Mouse (Mus musculus) G1E-ER4 (cell line): Measurements from ENCODE around the gene Rnd1. TPM values are rescaled to one million over a fixed set of nuclear protein-coding genes. Genes with fewer than 3 reads are reported as not detected.

Source experiments
- GATA1 ChIP-seq: IDR thresholded peaks from one replicate; pipeline ENCODE4 v1.8.0; 2012; ENCODE audit warnings: low read length, inconsistent platforms
- polyA plus RNA-seq: library from polyadenylated mRNA; stranded (reverse); fragments of >175 nt; gene quantifications from 2 replicates; pipeline ENCODE4 v1.2.3, GENCODE M21; 2012

Gene Rnd1
- polyA plus RNA-seq, 1 experiment: 0.09 TPM

DNA sequence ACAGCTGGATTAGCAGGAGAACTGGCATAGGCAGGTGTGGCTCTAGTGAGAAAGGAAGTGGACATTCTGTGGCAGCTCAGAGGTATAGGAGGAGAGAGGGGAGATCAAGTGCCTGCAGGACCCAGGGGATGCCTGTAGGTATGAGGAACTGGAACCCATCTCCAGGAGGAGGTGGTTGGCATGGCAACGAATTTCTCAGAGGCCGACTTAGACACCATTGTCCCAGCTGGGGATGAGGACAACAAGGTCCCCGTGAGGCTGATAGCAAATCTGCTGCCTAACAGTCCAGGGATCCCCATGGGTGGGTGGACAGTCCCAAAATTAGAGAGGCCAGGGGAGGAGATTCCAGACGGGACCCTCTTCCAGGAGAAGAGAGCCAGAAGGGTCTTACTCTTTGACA, 44.3 kb downstream of the Rnd1 start:
- TF ChIP-seq GATA1: no peak

DNA sequence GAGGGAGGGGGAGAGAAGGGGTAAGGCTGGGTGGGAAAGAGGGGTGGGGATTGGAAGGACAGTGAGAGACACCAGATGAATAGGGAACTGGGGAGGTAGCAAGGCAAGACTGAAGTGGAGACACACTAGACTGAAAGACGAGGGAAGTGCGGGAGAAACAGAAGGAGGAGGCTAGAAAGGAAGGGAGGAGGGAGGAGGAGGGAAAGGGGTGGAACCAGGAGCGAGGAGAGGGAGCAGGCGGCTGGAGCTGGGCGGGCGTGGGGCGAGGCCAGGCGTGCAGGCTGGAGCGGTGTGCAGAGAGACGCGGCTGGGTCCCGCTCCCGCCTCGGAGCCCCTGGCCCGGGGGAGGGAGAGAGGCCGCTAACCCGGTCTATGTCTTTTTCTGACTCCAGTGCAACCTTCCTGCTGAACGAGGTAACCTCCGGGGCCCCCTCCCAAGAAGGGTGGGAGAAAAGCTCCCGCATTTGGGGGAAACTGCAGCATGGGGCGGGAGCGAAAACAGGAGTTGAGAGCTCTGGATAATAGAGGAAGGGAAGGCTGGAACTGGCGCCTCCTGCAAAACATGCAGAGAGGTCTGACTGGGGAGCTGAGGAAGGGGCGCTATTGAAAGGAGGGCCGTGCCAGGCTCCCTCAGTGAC, 45.0 kb downstream of the Rnd1 start:
- no peak for TF ChIP-seq GATA1

DNA sequence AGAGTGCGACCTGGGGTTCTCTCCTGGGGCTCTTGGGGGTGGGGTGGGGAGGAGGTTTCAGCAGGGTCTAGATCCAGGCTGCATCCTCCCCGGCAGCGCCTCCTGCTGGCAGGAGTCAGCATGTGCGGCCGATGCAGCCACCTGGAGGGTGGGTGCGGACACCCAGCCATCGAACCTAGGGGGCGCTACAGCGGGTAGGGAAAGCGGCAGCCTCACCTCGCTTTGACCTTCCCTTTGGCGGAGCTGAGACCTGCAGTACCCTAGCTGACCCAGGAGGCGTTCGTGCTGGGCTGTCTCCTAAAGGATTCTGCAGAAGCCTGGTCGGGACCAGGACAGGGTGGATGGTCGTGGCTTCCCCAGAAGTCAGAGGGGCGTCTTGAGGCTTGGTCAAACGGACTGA, 45.8 kb downstream of the Rnd1 start:
- no peak for TF ChIP-seq GATA1

DNA sequence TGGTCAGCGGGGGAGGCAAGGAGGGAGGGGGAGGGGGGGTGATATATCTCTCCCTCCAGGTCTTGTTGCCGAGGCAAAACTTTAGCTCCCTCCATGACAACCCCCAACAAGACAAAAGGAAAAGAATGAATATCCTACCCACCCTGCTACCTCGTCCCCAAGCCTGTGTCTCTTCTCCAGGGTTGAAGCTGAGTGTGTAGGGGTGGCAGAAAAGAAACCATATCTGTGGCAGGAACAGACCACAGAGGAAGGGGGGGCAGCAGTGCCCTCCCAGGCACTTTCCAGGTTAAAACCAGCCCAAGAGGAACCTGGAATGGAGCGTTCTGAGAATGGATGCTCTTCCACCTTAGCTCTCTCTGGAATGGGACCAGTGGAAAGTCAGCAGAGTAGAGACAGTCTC, 46.7 kb downstream of the Rnd1 start, which contains the start of gene Cacnb3:
Gene Cacnb3 (plus strand): TSS at position 301 of the 400 bp plus-strand sequence.
- TF ChIP-seq GATA1: no peak

DNA sequence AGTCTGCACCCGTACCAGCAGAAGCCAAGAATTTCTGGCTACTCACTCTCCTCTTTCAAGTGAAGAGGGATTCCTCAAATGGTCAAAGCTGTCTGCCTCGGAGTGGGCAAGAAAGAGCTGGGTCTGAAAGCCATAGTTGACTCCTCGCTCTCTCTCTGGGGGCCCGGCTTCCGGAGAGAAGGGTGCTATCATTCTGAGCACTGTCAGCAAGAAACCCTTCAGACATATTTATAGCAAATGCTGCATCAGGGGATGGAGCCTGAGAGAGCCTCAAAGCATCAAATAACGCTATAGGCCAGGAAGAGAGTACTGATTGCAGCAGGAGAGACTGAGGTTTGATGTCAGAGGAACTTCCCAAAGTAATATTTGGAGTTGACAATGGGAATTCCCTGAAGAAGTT, 47.8 kb downstream of the Rnd1 start:
- no peak for TF ChIP-seq GATA1

DNA sequence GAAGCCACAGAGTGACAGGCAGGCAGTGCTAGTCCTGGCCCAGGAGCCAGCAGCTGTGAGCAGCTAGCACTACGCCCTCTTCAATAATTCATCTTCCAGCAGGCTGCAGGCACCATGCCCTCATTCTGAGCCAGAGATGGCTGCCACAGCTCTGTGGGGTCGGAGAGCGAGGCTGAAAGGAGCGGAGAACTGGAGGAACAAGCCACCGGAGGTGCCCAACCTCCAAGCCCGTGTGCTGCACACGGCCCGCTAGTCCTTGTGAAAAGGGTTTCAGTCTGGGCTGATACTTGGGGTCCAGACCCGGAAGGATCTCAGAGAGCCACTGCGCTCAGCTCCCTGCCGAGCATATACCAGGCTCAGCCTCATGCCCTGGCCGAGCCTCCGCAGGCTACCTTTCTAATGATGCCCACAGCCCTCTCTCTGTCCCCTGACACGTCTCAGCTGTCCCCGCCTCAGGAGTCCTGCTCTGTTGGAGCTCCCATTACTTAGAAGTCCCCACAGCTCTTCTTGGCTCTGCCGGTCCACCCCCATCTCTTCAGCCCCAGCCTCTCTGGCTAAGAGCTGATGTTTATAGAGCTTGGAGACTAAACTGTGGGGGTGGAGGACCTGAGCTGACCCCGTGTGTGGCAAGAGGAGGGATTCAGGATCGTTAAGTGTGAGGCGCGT, 48.5 kb downstream of the Rnd1 start:
- no peak for TF ChIP-seq GATA1

DNA sequence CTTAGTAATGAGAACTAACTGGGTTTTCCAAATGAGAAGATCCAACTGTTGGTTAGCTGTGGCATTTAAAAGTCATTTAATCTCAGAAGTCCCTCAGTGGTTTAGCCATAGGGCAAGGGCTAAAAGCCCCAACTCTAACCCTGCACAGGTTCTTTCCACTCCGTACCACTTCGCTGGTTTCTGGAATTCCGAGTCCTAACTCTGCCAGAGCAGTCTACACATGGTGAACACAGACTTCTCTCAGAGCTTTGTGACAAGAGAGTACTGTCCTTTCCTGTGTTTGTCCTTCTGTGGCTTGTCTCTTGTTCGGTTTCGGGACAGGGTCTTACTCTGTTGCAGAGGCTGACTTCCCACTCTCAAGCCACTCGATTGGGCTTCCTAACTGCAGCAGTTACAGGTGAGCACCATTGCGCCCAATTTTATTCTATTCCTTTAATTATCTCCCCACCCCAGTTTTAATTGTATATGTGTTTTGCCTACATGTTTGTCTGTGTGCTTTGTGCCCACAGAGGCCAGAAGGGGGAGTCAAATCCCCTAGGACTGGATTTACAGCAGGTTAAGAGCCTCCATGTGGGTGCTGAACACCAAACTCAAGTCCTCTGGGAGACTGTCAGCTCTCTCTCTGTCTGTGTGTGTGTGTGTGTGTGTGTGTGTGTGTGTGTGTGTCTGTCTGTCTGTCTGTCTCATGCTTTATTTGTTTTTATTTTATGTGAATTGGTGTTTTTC, 50.6 kb downstream of the Rnd1 start:
- no peak for TF ChIP-seq GATA1

DNA sequence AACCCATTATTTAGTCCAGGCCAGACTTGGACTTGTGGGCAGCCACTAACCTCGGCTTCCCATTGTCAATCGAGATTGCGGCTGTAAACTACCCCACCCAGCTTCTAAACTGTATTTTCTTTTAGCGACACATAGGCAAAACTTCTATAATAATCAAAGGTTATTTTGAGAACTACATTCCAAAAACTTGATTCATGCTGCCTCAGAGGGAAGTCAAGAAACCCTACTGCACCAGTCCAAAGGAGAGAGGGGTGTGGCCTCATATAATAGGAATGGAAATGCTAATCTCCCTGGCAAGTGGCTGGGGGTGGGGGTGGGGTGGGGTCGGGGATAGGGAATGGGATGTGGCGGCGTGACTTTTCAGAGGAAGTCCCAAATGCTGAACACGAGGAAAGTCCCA, 51.2 kb downstream of the Rnd1 start:
- TF ChIP-seq GATA1: no peak

DNA sequence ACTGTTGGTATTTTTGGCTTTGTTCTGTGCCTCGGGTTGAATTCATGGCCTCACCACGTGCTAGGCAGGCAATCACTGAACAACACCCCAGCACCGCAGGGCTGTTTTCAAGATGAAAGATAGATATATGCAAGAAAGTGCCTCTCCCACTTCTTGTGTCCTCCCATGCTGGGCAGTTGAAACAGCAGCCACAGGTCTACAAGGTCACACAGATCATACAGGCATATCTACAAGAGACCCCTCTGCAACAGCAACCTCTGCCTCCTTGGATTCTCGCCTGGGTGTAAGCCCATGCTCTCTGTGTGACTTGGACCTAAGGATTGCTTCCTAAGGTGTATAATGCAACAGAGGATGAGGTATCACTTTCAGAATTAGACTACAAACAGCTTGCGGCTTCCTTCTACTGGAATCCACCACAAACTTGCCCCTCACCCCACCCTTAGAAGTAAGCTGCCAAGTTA, 53.9 kb downstream of the Rnd1 start:
- no peak for TF ChIP-seq GATA1

DNA sequence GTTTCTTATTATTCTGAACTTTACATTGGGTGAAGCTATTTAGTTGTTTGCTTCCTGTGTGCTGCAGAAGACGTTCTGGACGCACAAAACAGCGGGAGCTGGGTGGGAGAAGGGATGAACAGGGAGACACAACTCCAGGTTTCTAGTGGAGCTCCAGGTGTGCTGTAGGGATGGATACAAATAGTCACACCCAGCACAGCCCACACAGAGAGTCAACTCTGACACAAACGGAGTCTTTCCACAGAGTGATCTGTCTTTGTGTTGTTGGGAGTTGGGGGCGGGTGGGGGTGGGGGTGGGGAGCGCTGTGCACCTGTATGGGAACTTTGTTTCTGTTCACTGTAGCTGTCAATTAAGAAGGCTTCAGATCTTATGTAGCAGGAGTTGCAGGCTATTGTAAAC, 54.5 kb downstream of the Rnd1 start:
- TF ChIP-seq GATA1: no peak

DNA sequence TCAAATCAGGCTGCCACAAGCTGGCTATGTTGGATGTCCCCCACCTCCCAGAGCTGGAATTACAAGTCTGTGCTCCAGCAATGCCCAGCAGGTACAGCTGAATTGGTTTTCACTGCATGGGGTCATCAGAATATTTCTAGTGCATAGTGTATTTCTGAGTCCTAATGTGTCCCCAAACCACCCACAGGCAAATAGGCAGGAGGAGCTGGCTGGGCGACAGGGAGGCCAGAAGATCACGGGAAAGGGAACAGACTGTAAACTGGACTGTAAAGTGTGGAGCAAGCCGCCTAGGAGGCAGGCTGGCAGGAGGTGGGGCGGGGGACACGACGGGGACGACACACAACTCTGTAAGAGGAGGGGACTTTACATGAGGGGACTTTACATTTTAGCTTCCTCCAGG, 55.1 kb downstream of the Rnd1 start:
- TF ChIP-seq GATA1: no peak

DNA sequence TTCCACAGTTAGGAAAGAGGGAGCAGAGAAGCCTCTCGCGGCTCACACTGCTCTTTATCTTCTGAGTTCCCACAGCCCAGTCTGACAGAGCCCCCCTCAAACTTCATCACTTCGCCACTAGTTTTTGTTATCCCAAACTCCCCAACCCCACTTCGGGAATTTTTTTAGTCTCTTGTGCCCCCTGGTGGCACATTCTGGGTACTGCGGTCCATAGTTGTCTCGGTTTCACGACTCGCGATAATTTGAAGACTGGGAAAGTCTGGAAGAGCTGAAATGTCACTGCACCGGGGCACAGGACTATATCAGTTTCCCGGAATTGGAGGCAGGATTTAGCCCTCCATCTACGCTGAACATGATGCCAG, 60.1 kb downstream of the Rnd1 start:
- TF ChIP-seq GATA1: no peak

DNA sequence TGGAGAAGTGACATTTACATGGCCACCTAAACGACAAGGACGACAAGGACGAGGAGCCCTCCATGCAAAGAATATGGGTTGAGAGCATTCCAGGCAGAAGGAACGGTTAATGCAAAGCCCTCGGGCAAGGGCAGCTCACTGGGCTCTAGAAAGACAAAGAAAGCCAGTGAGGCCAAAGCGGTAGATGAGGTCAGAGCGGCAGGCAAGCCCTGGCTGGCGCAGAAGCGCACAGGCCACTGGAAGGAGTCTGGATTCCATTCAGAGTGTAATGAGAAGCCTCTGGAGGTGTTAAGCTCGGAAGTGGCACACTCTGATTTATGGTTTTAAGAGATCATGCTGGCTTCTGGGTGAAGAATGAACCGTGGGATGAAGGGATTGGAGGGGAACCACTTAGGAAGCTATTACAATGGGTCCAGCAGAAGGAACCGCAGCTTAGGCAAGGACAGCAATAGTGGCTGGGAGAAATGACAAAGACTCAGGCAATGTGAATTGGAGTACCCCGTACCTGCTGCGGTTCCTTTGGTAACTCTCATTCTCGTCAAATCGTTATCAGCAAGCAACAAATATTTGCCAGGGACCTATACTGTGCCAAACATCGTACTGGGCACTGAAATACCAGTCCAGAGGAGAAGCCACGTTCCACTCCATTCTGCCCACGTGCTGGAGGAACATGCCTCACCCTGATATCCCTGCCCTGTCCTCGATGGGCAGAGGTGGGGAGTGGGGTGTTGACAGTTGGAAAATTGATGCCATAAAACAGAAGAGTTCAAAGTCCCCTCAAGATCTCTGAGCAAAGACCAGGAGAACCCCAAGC, 60.7 kb downstream of the Rnd1 start:
- TF ChIP-seq GATA1: no peak

DNA sequence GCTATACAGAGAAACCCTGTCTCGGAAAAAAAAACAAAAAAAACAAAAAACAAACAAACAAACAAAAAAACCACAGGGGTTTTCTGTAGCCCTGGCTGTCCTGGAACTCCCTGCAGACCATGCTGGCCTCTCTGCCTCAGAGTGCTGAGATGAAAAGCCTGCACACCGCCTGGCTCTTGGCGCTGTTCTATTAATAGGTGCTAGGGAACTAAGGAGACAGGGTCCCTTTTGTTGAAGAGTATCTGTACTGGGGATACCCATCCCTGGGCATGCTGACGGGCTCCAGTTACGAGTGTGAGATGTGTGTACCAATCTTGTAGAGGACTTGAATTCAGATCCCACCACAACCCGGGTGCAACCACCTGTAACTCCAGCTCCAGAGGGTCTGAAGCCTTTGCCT, 61.5 kb downstream of the Rnd1 start:
- TF ChIP-seq GATA1: no peak

DNA sequence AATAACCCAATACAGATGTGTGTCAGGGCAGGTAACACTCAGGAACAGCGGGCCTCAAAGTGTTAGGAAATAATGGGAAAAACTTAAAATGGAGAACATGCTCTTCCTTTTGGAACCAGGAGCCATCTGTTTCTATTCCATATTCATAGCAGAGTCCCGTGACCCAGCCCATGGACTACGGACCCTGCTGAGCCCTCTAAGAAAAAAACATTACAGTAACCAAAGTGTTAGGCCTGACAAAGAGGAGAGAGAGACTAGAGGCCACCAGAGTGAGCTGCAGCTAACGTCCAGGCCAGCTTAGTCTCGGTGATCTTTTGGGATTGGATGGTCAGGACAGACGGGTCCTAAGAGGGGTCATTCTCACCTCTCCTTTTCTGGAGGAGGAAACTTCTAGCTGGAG, 62.3 kb downstream of the Rnd1 start:
- TF ChIP-seq GATA1: no peak

DNA sequence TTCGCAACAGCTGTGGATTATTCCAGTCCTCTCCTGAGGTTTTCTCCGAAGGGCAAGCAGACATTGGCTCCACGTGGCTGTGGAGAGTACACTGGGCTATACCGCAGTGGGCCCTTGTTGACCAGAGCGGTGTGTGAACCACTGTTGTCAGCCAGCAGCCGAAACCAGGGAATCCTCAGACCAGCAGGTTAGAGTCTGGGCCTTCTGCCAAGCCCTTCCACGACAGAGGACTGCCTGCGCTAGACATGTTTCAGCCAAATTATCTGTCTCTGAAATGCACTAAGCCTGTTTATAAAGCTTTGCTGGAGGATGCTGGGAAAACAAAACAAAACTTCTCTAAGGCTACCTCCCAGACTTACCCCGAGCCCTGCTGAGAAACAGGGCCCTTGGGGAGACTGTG, 62.7 kb downstream of the Rnd1 start:
- TF ChIP-seq GATA1: no peak

Other genes with a start within 250 kb of the Rnd1 start
- gene Olfr282, start 246.2 kb downstream of the Rnd1 start, polyA plus RNA-seq: not detected in 2 replicates
- gene Olfr281, start 224.9 kb downstream of the Rnd1 start, polyA plus RNA-seq: not detected in 2 replicates
- gene OR5BS1P, start 207.6 kb downstream of the Rnd1 start, polyA plus RNA-seq: not detected in 2 replicates
- not detected in 2 replicates for gene Lalba, start 194.7 kb downstream of the Rnd1 start, polyA plus RNA-seq
- gene Olfr279, start 185.1 kb downstream of the Rnd1 start, polyA plus RNA-seq: not detected in 2 replicates
- 43.8 and 46.5 TPM in 2 replicates for gene Kansl2, start 143.2 kb downstream of the Rnd1 start, polyA plus RNA-seq
- gene Ccnt1, start 106.5 kb downstream of the Rnd1 start, polyA plus RNA-seq: 2.6 and 3.5 TPM in 2 replicates
- gene 4930415O20Rik, start 106.5 kb downstream of the Rnd1 start, polyA plus RNA-seq: not detected in 2 replicates
- gene Adcy6, start 67.4 kb downstream of the Rnd1 start, polyA plus RNA-seq: 16.9 and 17.3 TPM in 2 replicates
- gene Cacnb3, start 46.6 kb downstream of the Rnd1 start, polyA plus RNA-seq: 0.39 and 0.45 TPM in 2 replicates
- gene Ddx23, start 14.6 kb downstream of the Rnd1 start, polyA plus RNA-seq: 120 and 126 TPM in 2 replicates
- gene Ccdc65, start 30.7 kb upstream of the Rnd1 start, polyA plus RNA-seq: not detected in 2 replicates
- gene Fkbp11, start 50.7 kb upstream of the Rnd1 start, polyA plus RNA-seq: 9.6 and 10.2 TPM in 2 replicates
- 37.5 and 43.4 TPM in 2 replicates for gene Arf3, start 85.8 kb upstream of the Rnd1 start, polyA plus RNA-seq
- not detected in 2 replicates for gene Wnt10b, start 100.7 kb upstream of the Rnd1 start, polyA plus RNA-seq
- gene Wnt1, start 112.4 kb upstream of the Rnd1 start, polyA plus RNA-seq: not detected in 2 replicates
- 0.14 and 0.15 TPM in 2 replicates for gene Ddn, start 132.0 kb upstream of the Rnd1 start, polyA plus RNA-seq
- 131 and 155 TPM in 2 replicates for gene Prkag1, start 154.1 kb upstream of the Rnd1 start, polyA plus RNA-seq
- gene Kmt2d, start 193.7 kb upstream of the Rnd1 start, polyA plus RNA-seq: 38.0 and 38.1 TPM in 2 replicates
- 2.4 and 2.7 TPM in 2 replicates for gene Rhebl1, start 217.1 kb upstream of the Rnd1 start, polyA plus RNA-seq
- gene Dhh, start 221.1 kb upstream of the Rnd1 start, polyA plus RNA-seq: not detected in 2 replicates
- gene Lmbr1l, start 240.8 kb upstream of the Rnd1 start, polyA plus RNA-seq: 7.5 and 9.2 TPM in 2 replicates